Mouse (Mus musculus) stomach, postnatal 0 days (tissue): Measurements from ENCODE around the gene 7530416G11Rik.

Experiments
- CTCF ChIP-seq: IDR thresholded peaks from 2 replicates; pipeline ENCODE4 v1.5.1; 2016; ENCODE audit warnings: antibody characterized with exemption, low read depth, mild to moderate bottlenecking, moderate library complexity
- EP300 ChIP-seq: optimal IDR thresholded peaks from 2 replicates; pipeline ENCODE3; 2016; ENCODE audit warnings: antibody characterized with exemption

GRCm38 (mm10) chr15:85446652-85447051 lies 56.4 kb downstream of the 7530416G11Rik start:
- TF ChIP-seq CTCF = no peak
- TF ChIP-seq EP300 = no peak
